Mouse (Mus musculus) intestine, postnatal 0 days (tissue): ENCODE data around the gene Tmem114. TPM values are rescaled to one million over a fixed set of nuclear protein-coding genes. Genes with fewer than 3 reads are reported as not detected.

Experiments used
- ATAC-seq: fragments of 200-750 bp; cut with Nextera tagmentation; 2 replicates; pipeline ENCODE4 v1.8.0; 2017; ENCODE audit warnings: mild to moderate bottlenecking, moderate TSS enrichment, moderate library complexity
- H3K27ac ChIP-seq: fragments of 300-500 bp; sonication (generic); 2 replicates; pipeline ENCODE4 v1.5.1; 2014; ENCODE audit warnings: mild to moderate bottlenecking, low read depth, low read length, moderate library complexity
- H3K27me3 ChIP-seq: fragments of 300-500 bp; sonication (generic); replicated peaks from 2 replicates; pipeline ENCODE4 v1.6.1; 2014; ENCODE audit warnings: low read length, mixed read lengths; ENCODE audit not compliant: control insufficient read depth, insufficient read depth
- H3K36me3 ChIP-seq: fragments of 300-500 bp; sonication (generic); 2 replicates; pipeline ENCODE4 v1.6.1; 2014; ENCODE audit warnings: mild to moderate bottlenecking, moderate library complexity; ENCODE audit not compliant: control insufficient read depth, insufficient read depth
- H3K4me1 ChIP-seq: fragments of 300-500 bp; sonication (generic); replicated peaks from 2 replicates; pipeline ENCODE4 v1.6.1; 2014; ENCODE audit warnings: antibody characterized with exemption, low read length, mixed read lengths; ENCODE audit not compliant: control insufficient read depth, insufficient read depth
- H3K4me2 ChIP-seq: fragments of 300-500 bp; sonication (generic); replicated peaks from 2 replicates; pipeline ENCODE4 v1.6.1; 2014; ENCODE audit warnings: low read depth, mild to moderate bottlenecking, moderate library complexity
- H3K4me3 ChIP-seq: fragments of 300-500 bp; sonication (generic); 2 replicates; pipeline ENCODE4 v1.5.1; 2014; ENCODE audit warnings: low read depth, low read length
- H3K9ac ChIP-seq: fragments of 300-500 bp; sonication (generic); 2 replicates; pipeline ENCODE4 v1.6.1; 2014; ENCODE audit warnings: mild to moderate bottlenecking, low read depth, low read length
- H3K9me3 ChIP-seq: fragments of 300-500 bp; sonication (generic); 2 replicates; pipeline ENCODE4 v1.6.1; 2016; ENCODE audit warnings: mixed run types; ENCODE audit not compliant: control insufficient read depth
- CTCF ChIP-seq: sonication (generic); IDR thresholded peaks from 2 replicates; pipeline ENCODE4 v1.5.1; 2016; ENCODE audit warnings: low read depth, mild to moderate bottlenecking, control low read depth, antibody characterized with exemption, moderate library complexity
- WGBS: fragments of 180-500 bp; shearing (Covaris S2); extraction: QIAGEN DNeasy Blood & Tissue Kit; methylation state at CpG from one replicate; pipeline ENCODE4 v1.1.7; 2014; 5-methylcytosine and 5-hydroxymethylcytosine counted together
- polyA plus RNA-seq: library from polyadenylated mRNA; unstranded; fragments of >200 nt; fragmentation: Nextera tagmentation; extraction: Ambion mirVana; gene quantifications from 2 replicates; pipeline ENCODE4 v1.2.1, GENCODE M21; 2015

Tmem114 gene
- polyA plus RNA-seq, 1 experiment from 2014 or later, result not detected

GRCm38 (mm10) chr16:8385679-8386078, 39.3 kb downstream of the Tmem114 start:
- ATAC-seq, result no peak
- Histone ChIP-seq H3K27me3 (no peaks in the 10 kb centered on the region), H3K27ac (no peak overlapping the region), H3K36me3 (no peaks in the 10 kb centered on the region), H3K4me2 (no peak overlapping the region), H3K4me3 (no peak overlapping the region), H3K9ac (no peak overlapping the region), H3K4me1 (no peaks in the 10 kb centered on the region), H3K9me3 (no peaks in the 10 kb centered on the region)
- WGBS, result 60% methylated on average over 5 of the region's 5 CpGs
- no peak for TF ChIP-seq CTCF

GRCm38 (mm10) chr16:8384772-8385171, 40.2 kb downstream of the Tmem114 start:
- Histone ChIP-seq H3K9me3 (no peaks in the 10 kb centered on the region), H3K9ac (no peak overlapping the region), H3K4me3 (no peak overlapping the region), H3K27me3 (no peaks in the 10 kb centered on the region), H3K36me3 (no peaks in the 10 kb centered on the region), H3K4me2 (no peak overlapping the region), H3K4me1 (no peaks in the 10 kb centered on the region), H3K27ac (no peak overlapping the region)
- 68% methylated on average over 10 of the region's 10 CpGs for WGBS
- no peak for TF ChIP-seq CTCF
- no peak for ATAC-seq

GRCm38 (mm10) chr16:8383396-8383795, 41.5 kb downstream of the Tmem114 start:
- Histone ChIP-seq H3K4me2 (no peak overlapping the region), H3K36me3 (no peaks in the 10 kb centered on the region), H3K4me3 (no peak overlapping the region), H3K9me3 (no peaks in the 10 kb centered on the region), H3K9ac (no peak overlapping the region), H3K27me3 (no peaks in the 10 kb centered on the region), H3K27ac (no peak overlapping the region), H3K4me1 (no peaks in the 10 kb centered on the region)
- no peak for TF ChIP-seq CTCF
- 84% methylated on average over 9 of the region's 9 CpGs for WGBS
- no peak for ATAC-seq

GRCm38 (mm10) chr16:8363066-8363465, 61.9 kb downstream of the Tmem114 start:
- no peaks in the 10 kb centered on the region for H3K27me3 ChIP-seq
- WGBS, result 46% methylated on average over 3 of the region's 3 CpGs
- H3K9me3 ChIP-seq, result no peaks in the 10 kb centered on the region
- H3K4me2 ChIP-seq, result no peak overlapping the region
- no peak overlapping the region for H3K9ac ChIP-seq
- no peak overlapping the region for H3K27ac ChIP-seq
- H3K4me3 ChIP-seq, result no peak overlapping the region
- no peaks in the 10 kb centered on the region for H3K36me3 ChIP-seq
- no peak for TF ChIP-seq CTCF
- no peaks in the 10 kb centered on the region for H3K4me1 ChIP-seq
- no peak for ATAC-seq

Other genes with a start within 250 kb of the Tmem114 start
- gene Mettl22, start 45.7 kb upstream of the Tmem114 start, polyA plus RNA-seq, result 12.3 and 14.8 TPM in 2 replicates
- 30.8 and 31.0 TPM in 2 replicates for gene Abat, start 88.3 kb upstream of the Tmem114 start, polyA plus RNA-seq
- 116 and 120 TPM in 2 replicates for gene Pmm2, start 212.5 kb upstream of the Tmem114 start, polyA plus RNA-seq
- gene Tmem186, start 212.6 kb upstream of the Tmem114 start, polyA plus RNA-seq, result 9.1 and 9.8 TPM in 2 replicates
- 40.1 and 43.9 TPM in 2 replicates for gene Carhsp1, start 247.0 kb upstream of the Tmem114 start, polyA plus RNA-seq